Mouse (Mus musculus) kidney, embryonic 15.5 days (tissue): Measurements from ENCODE around the gene Cox19. TPM values are rescaled to one million over a fixed set of nuclear protein-coding genes. Genes with fewer than 3 reads are reported as not detected.

Experiments
- ATAC-seq: fragments of 200-750 bp; cut with Nextera tagmentation; replicated peaks from 2 replicates; pipeline ENCODE4 v1.8.0; 2017; ENCODE audit warnings: moderate TSS enrichment; ENCODE audit not compliant: low FRiP score
- H3K27ac ChIP-seq: fragments of 300-500 bp; sonication (generic); 2 replicates; pipeline ENCODE4 v1.5.1; 2015; ENCODE audit warnings: mild to moderate bottlenecking, inconsistent platforms
- H3K27me3 ChIP-seq: fragments of 300-500 bp; sonication (generic); 2 replicates; pipeline ENCODE4 v1.6.1; 2015; ENCODE audit warnings: inconsistent platforms
- H3K36me3 ChIP-seq: fragments of 300-500 bp; sonication (generic); 2 replicates; pipeline ENCODE4 v1.6.1; 2015; ENCODE audit warnings: inconsistent platforms
- H3K4me1 ChIP-seq: fragments of 300-500 bp; sonication (generic); 2 replicates; pipeline ENCODE4 v1.6.1; 2015; ENCODE audit warnings: inconsistent platforms
- H3K4me2 ChIP-seq: fragments of 300-500 bp; sonication (generic); 2 replicates; pipeline ENCODE4 v1.6.1; 2015; ENCODE audit warnings: moderate library complexity, mild to moderate bottlenecking, inconsistent platforms
- H3K4me3 ChIP-seq: fragments of 300-500 bp; sonication (generic); replicated peaks from 2 replicates; pipeline ENCODE4 v1.5.1; 2015; ENCODE audit warnings: mild to moderate bottlenecking, inconsistent platforms
- H3K9ac ChIP-seq: fragments of 300-500 bp; sonication (generic); 2 replicates; pipeline ENCODE4 v1.6.1; 2015; ENCODE audit warnings: mild to moderate bottlenecking, inconsistent platforms
- H3K9me3 ChIP-seq: fragments of 300-500 bp; sonication (generic); replicated peaks from 2 replicates; pipeline ENCODE4 v1.6.1; 2016; ENCODE audit warnings: inconsistent platforms
- WGBS: fragments of 180-500 bp; shearing (Covaris S2); methylation state at CpG from one replicate; pipeline ENCODE4 v1.1.7; 2015; ENCODE audit warnings: mixed read lengths; 5-methylcytosine and 5-hydroxymethylcytosine counted together
- polyA plus RNA-seq: library from polyadenylated mRNA; unstranded; fragments of >200 nt; fragmentation: Nextera tagmentation; extraction: Ambion mirVana; gene quantifications from 2 replicates; pipeline ENCODE4 v1.2.1, GENCODE M21; 2015

Gene Cox19
- polyA plus RNA-seq: 96.2 and 102 TPM in 2 replicates

DNA sequence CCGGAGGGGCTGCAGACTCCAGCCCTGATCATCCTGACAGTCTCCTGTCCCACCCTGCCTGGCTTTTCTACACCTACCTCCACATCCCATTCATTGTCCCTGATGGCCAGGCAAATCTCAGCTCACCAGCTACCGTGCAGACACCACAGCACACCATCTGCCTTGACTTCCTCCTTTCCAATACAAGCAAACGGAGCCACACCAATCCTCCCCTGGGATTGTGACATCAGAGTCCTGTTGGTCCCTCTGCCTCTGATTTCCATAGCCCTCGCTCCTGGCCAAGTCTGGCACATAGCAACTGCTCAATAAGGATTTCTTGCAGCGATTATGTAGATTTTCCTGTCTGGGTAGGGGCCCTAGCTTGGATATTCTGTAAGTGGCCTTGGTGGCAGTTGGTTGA is at the start of gene Cox19:
Gene Cox19, minus strand, starts transcription at position 285 of the 400 bp plus-strand sequence.
- ATAC-seq: no peak
- Histone ChIP-seq H3K4me2 (no peak within 1 kb of the TSS), H3K9ac (no peak within 1 kb of the TSS), H3K27ac (no peak within 1 kb of the TSS), H3K4me1 (peaks cover 18% of the 10 kb centered on the region), H3K4me3 (no peak within 1 kb of the TSS), H3K36me3 (no peaks in the 10 kb centered on the region), H3K9me3 (no peaks in the 10 kb centered on the region), H3K27me3 (peaks cover 15% of the 10 kb centered on the region)
- 39% methylated on average over 5 of the region's 5 CpGs for WGBS

DNA sequence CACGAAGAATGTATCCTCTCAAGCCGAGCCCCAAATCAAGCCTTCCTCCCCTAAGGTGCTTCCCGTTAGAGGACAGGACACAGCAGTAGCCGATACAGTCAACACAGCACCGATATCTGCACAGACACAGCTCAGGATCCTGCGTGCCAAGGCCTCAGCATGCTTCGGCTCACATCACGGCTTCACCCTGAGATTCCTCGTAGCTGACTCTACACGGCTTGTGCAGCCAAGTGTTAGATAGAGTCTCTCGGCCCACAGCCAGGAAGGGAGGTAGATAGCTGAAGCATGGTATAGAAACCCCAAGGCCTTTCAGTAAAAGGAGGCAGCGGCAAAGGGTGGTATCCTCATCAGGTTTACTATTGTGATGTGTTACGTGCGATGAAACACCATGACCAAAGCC is 48.8 kb upstream of the Cox19 start:
- no peaks in the 10 kb centered on the region for H3K27me3 ChIP-seq
- 78% methylated on average over 14 of the region's 14 CpGs for WGBS
- no peaks in the 10 kb centered on the region for H3K9me3 ChIP-seq

DNA sequence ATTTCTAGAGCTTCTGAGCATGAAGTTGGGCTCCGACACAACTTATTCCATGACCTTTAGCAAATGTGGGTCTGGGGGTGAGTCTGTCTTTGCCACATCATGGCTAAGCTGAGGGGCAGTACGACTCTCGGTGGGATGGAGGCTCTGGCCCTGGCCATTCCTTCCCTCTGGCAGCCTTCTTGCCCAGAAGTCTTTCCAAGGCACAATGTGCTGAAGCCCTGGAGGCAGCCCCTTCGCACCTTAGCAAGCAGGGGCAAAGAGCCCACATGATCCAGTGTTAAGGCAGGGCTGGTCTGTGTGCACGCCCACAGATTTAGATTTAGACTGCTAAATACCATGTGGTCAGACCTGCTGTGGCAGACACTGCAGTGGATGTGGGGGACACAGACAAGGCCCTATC is 47.6 kb upstream of the Cox19 start:
- no peak overlapping the region for H3K4me3 ChIP-seq
- H3K9me3 ChIP-seq: no peaks in the 10 kb centered on the region
- H3K27me3 ChIP-seq: no peaks in the 10 kb centered on the region
- H3K36me3 ChIP-seq: no peaks in the 10 kb centered on the region
- no peak overlapping the region for H3K27ac ChIP-seq
- H3K4me2 ChIP-seq: no peak overlapping the region
- H3K9ac ChIP-seq: no peak overlapping the region
- no peak for ATAC-seq
- H3K4me1 ChIP-seq: peaks cover 17% of the 10 kb centered on the region; the same call in 1 of the 2 replicates
- 87% methylated on average over 5 of the region's 5 CpGs for WGBS

More for the DNA sequence above, 48.8 kb upstream of the Cox19 start:
- Histone ChIP-seq H3K9ac (no peak overlapping the region), H3K4me3 (no peak overlapping the region), H3K4me1 (peaks cover 17% of the 10 kb centered on the region; the same call in 1 of the 2 replicates), H3K4me2 (no peak overlapping the region), H3K36me3 (no peaks in the 10 kb centered on the region), H3K27ac (no peak overlapping the region)
- ATAC-seq: no peak

DNA sequence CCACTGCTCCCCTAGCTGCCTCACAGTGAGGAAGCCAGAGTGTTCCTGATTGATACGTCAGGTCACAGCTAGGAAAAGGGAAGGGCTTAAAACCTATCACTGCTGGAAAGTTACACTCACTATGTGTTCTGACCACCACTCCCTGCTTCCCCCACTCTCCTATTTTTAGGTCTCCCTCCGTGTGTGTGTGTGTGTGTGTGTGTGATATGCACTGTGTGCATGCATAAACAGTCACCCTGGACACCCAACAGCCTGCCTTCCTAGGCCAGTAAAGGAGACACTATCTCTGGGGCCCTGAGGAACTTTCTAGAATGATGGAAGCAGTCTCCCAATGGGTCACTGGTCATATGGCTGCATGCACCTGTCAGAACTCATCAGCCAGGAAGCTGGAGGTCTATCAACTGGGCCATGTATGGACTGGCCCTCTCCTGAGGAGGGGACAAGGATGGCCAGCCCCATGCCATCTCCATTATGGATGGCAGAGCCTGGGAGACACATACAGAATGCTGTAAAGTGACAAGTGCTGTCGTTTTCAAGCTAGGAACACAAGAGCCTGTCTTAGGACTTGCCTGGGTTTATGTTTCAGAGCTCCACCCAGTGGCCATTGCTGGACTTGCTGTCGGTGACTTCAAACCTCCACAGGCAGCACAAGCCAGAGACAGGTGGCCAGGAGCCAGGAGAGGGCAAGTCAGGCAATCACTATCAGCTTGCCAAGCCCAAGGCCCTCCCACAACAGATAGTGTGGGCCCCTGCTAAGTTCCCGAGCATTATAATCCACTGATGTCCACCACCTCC is 46.9 kb upstream of the Cox19 start:
- Histone ChIP-seq H3K9me3 (no peaks in the 10 kb centered on the region), H3K9ac (no peak overlapping the region), H3K4me2 (no peak overlapping the region), H3K27ac (no peak overlapping the region), H3K36me3 (no peaks in the 10 kb centered on the region), H3K27me3 (no peaks in the 10 kb centered on the region), H3K4me1 (peaks cover 17% of the 10 kb centered on the region; the same call in 1 of the 2 replicates), H3K4me3 (no peak overlapping the region)
- ATAC-seq: peak; percentile 76
- WGBS: 33% methylated on average over 5 of the region's 5 CpGs

DNA sequence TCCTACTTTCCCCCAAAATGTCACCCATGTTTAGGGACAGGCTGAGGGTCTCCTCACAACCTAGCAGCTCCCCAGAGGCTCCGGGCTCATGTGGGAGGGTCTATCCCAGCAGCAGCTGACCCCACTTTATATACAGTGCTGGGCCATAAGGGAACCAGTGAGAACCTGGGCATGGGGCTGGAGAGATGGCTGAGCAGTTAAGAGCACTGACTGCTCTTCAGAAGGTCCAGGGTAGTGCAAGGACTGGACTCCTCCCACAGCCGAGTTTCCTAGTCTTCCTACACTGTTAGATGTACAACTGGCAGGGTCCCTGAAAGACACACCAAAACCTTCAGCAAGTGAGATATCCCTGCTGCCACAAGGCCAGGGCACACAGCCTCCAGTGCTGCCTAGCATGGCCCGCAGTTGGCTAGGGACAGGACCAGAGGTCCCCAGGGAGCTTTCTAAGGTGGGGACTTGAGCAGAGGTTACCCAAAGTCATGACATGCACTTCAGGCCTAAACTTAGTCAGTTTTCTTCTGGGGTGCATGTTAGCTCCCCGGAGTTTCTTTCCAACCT is 46.2 kb upstream of the Cox19 start:
- no peak overlapping the region for H3K4me3 ChIP-seq
- peaks cover 20% of the 10 kb centered on the region; the same call in 1 of the 2 replicates for H3K4me1 ChIP-seq
- H3K4me2 ChIP-seq: no peak overlapping the region
- ATAC-seq: no peak
- no peaks in the 10 kb centered on the region for H3K9me3 ChIP-seq
- 85% methylated on average over 4 of the region's 4 CpGs for WGBS
- peaks cover 5% of the 10 kb centered on the region; the same call in 1 of the 2 replicates for H3K36me3 ChIP-seq
- no peaks in the 10 kb centered on the region for H3K27me3 ChIP-seq
- H3K9ac ChIP-seq: no peak overlapping the region; the same call in 1 of the 2 replicates
- H3K27ac ChIP-seq: no peak overlapping the region

DNA sequence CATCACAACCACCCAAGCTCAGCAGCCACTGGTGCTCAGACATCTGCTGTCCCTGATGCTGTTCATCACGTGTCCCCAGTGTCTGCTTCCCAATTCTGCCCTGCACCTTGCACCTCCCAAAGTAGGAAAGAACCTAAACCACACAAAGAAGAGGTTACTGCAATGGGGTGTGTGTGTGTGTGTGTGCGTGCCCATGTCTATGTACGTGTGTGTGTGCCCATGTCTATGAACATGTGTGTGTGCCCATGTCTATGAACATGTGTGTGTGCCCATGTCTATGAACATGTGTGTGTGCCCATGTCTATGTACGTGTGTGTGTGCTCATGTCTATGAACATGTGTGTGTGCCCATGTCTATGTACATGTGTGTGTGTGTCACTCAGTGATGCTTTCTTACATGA is 44.3 kb upstream of the Cox19 start:
- Histone ChIP-seq H3K9ac (no peak overlapping the region), H3K27me3 (no peaks in the 10 kb centered on the region), H3K4me3 (no peak overlapping the region), H3K4me1 (peaks cover 38% of the 10 kb centered on the region), H3K27ac (no peak overlapping the region), H3K36me3 (peaks cover 5% of the 10 kb centered on the region; the same call in 1 of the 2 replicates), H3K4me2 (no peak overlapping the region), H3K9me3 (no peaks in the 10 kb centered on the region)
- WGBS: 85% methylated on average over 4 of the region's 4 CpGs
- no peak for ATAC-seq

DNA sequence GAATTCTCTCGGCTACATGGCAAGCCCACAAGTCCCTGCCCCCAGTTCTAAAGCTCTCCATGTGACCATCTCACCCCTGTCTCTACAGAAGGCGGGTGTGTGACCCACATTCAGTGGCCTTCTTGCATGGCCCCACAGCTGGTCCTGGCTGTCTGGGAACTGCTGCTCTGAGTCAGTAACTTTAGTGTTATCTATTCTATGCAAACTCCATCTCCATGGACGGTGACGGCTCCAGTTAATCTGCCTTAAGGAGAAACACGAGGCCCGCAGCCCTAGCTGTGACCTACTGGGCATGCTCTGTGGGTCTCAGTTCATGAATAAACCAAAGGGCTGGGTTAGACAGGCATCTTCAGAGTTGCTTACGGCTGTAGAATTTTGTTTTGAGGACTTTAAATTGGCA is 43.2 kb upstream of the Cox19 start:
- no peak overlapping the region for H3K4me2 ChIP-seq
- H3K9ac ChIP-seq: no peak overlapping the region
- no peaks in the 10 kb centered on the region for H3K27me3 ChIP-seq
- no peak for ATAC-seq
- 58% methylated on average over 7 of the region's 7 CpGs for WGBS
- H3K4me3 ChIP-seq: no peak overlapping the region
- peaks cover 5% of the 10 kb centered on the region; the same call in 1 of the 2 replicates for H3K36me3 ChIP-seq
- H3K9me3 ChIP-seq: no peaks in the 10 kb centered on the region
- peaks cover 47% of the 10 kb centered on the region for H3K4me1 ChIP-seq
- H3K27ac ChIP-seq: no peak overlapping the region

DNA sequence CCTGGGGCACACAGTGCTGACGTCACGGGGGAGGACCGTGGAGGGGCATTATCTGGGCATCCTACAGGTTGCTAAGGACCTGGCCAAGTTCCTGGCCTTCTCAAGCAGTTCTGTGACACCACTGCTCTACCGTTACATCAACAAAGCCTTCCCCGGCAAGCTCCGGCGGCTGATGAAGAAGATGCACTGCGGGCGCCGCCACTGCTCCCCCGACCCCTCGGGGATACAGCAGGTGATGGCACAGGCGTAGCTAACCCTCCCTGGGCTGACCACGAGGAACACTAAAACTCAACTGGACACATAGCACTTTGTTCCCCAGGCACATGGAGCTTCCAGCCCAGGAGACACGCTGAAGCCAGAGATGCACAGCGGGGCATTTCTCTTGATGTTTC is 42.0 kb upstream of the Cox19 start:
- Histone ChIP-seq H3K4me3 (no peak overlapping the region), H3K27me3 (no peaks in the 10 kb centered on the region), H3K4me2 (no peak overlapping the region), H3K27ac (no peak overlapping the region), H3K36me3 (peaks cover 5% of the 10 kb centered on the region; the same call in 1 of the 2 replicates), H3K4me1 (peaks cover 55% of the 10 kb centered on the region), H3K9ac (no peak overlapping the region), H3K9me3 (no peaks in the 10 kb centered on the region)
- ATAC-seq: no peak
- WGBS: 90% methylated on average over 16 of the region's 16 CpGs

DNA sequence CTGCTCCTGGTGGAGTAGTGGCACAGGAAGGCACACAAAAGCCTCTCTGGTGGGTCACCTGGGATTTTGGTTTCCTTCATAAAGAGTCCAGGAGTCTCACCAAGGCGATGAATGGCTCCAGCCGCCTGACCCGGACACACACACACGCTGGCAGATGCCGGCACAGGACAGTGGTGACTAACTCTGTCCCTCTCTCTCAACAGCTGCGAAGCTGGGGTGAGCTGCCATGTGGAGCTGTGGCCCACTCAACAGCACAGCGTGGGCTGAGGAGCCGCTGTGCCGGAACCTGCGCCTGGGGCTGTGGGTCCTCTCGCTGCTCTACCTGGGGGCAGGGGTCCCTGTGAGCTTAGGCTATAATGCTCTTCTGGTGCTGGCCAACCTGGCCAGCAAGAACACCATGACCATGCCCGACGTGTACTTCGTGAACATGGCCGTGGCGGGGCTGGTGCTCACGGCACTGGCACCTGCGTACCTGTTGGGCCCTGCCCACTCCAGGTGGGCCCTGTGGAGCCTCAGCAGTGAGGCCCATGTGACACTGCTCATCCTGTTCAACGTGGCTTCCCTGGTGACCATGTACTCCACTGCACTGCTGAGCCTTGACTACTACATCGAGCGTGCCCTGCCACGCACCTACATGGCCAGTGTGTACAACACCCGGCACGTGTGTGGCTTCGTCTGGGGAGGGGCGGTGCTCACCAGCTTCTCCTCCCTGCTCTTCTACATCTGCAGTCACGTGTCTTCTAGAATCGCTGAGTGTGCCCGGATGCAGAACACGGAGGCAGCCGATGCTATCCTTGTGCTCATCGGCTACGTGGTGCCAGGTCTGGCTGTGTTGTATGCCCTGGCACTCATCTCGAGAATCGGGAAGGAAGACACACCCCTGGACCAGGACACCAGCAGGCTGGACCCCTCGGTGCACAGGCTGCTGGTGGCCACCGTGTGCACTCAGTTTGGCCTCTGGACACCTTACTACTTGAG is 41.3 kb upstream of the Cox19 start:
- 0 out of 2 replicates have a peak overlapping the region, but pooled peaks have one; percentile 26 for H3K9ac ChIP-seq
- 91% methylated on average over 37 of the region's 37 CpGs for WGBS
- ATAC-seq: no peak
- H3K36me3 ChIP-seq: peaks cover 5% of the 10 kb centered on the region; the same call in 1 of the 2 replicates
- no peaks in the 10 kb centered on the region for H3K27me3 ChIP-seq
- no peaks in the 10 kb centered on the region for H3K9me3 ChIP-seq
- no peak overlapping the region for H3K4me3 ChIP-seq
- peaks cover 58% of the 10 kb centered on the region for H3K4me1 ChIP-seq
- no peak overlapping the region for H3K4me2 ChIP-seq
- 0 out of 2 replicates have a peak overlapping the region, but pooled peaks have one; percentile 37 for H3K27ac ChIP-seq

DNA sequence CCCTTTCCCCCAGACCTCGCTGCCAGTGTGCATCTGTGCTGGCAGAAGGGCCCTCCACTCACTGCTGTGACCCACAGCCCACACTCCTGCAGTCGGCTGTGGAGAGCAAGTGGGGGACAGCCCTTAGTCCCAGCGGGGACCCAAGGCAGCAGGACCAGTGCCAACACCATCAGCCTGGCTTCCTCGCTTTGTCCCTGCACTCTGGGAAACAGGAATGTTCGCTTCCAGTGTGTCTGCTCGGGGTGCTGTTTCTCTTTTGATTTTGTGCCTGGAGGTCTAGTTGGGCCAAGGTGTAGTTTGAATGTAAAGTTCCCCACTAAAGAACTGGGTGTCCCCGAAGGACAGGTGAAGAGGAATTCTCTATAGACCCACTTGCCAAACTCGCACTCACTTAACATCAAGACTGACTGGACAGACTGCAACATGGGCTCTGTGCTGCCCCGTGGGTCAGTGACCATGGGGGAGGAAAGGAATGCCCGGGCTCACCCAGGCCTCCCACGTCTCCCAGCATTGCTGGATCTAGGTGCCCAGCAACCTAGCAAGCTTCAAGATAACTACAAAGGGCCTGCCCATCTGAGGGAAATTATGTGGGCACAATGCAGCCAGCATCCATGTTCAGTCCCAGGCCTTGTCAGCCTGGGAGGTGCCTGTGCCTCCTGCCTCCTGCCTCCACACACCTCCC is 40.2 kb upstream of the Cox19 start:
- Histone ChIP-seq H3K27me3 (no peaks in the 10 kb centered on the region), H3K27ac (peak overlapping the region; percentile 37; the same call in 1 of the 2 replicates), H3K9me3 (no peaks in the 10 kb centered on the region), H3K9ac (peak overlapping the region; percentile 26; the same call in 1 of the 2 replicates), H3K4me1 (peaks cover 62% of the 10 kb centered on the region), H3K36me3 (peaks cover 5% of the 10 kb centered on the region; the same call in 1 of the 2 replicates), H3K4me3 (no peak overlapping the region), H3K4me2 (no peak overlapping the region)
- no peak for ATAC-seq
- WGBS: 72% methylated on average over 11 of the region's 11 CpGs
